Mouse (Mus musculus): ENCODE measurements around the gene Dusp3. TPM values are rescaled to one million over a fixed set of nuclear protein-coding genes. Genes with fewer than 3 reads are reported as not detected.

The Dusp3 gene
- total and polyA plus RNA-seq, 3 experiments = 18.4 to 35.5 (median 29.8) TPM

GRCm38 (mm10) chr11:102029966-102030365 lies 43.2 kb upstream of the Dusp3 start:
- Histone ChIP-seq H3K4me1 (ENCODE audit: control insufficient read depth in 1 of 2, insufficient read depth in 2 of 2, low read length in 2 of 2) (peaks cover 2 to 22% of the 10 kb centered on the region in 2 experiments; a peak in 3 of 4 replicates), H3K36me3 (ENCODE audit: control insufficient read depth in 1 of 2, insufficient read depth in 2 of 2, low read length in 2 of 2) (peaks cover 0 to 14% of the 10 kb centered on the region in 2 experiments; a peak in 2 of 4 replicates), H3K9ac (ENCODE audit: control insufficient read depth, low read depth, low read length, poor library complexity, severe bottlenecking) (no peak overlapping the region), H3K9me3 (replicated peaks; ENCODE audit: insufficient read depth, low read length) (no peaks in the 10 kb centered on the region), H3K27me3 (ENCODE audit: control insufficient read depth in 1 of 2, insufficient read depth in 2 of 2, low read length in 2 of 2) (0 out of 4 replicates have a peak, but pooled peaks cover 0 to under 1% of the 10 kb centered on the region in 2 experiments), H3K4me3 (ENCODE audit: control insufficient read depth in 1 of 2, insufficient read depth in 1 of 2, low read depth in 2 of 2, low read length in 2 of 2) (no peak overlapping the region), H3K79me2 (ENCODE audit: control insufficient read depth, insufficient read depth, low read length, poor library complexity) (no peaks in the 10 kb centered on the region), H3K27ac (ENCODE audit: control insufficient read depth, low read depth, low read length) (no peak overlapping the region)
- no peak for DNase-seq (ENCODE audit: low read depth, low spot score)
- TF ChIP-seq JUND (IDR thresholded peaks at IDR 0.05; ENCODE audit: low read depth, low read length) = no peak
- no peak for TF ChIP-seq MYB (IDR thresholded peaks at IDR 0.05; ENCODE audit: low read depth, low read length)
- TF ChIP-seq UBTF (IDR thresholded peaks at IDR 0.05; ENCODE audit: borderline replicate concordance, insufficient read depth, low read depth, low read length) = no peak
- TF ChIP-seq RAD21 (IDR thresholded peaks at IDR 0.05; ENCODE audit: low read depth, low read length) = no peak
- TF ChIP-seq GABPA (IDR thresholded peaks at IDR 0.05; ENCODE audit: low read depth, low read length) = no peak
- no peak for TF ChIP-seq CHD1 (IDR thresholded peaks at IDR 0.05; ENCODE audit: low read depth, low read length)
- TF ChIP-seq CHD2 (IDR thresholded peaks at IDR 0.05; ENCODE audit: low read length) = no peak
- TF ChIP-seq ELF1 (IDR thresholded peaks at IDR 0.05; ENCODE audit: low read depth, low read length) = no peak
- no peak for TF ChIP-seq CTCF (IDR thresholded peaks at IDR 0.05 in 2 of 3, conservative IDR thresholded peaks at IDR 0.05 in 1 of 3; ENCODE audit: control insufficient read depth in 1 of 3, insufficient read depth in 1 of 3, low read depth in 2 of 3, low read length in 3 of 3, poor library complexity in 1 of 3, severe bottlenecking in 1 of 3)
- no peak for TF ChIP-seq MEF2A (IDR thresholded peaks at IDR 0.05; ENCODE audit: extremely low read depth, insufficient replicate concordance, low read depth, low read length, poor library complexity, severe bottlenecking)
- TF ChIP-seq SIN3A (IDR thresholded peaks at IDR 0.05; ENCODE audit: low read length) = no peak
- TF ChIP-seq E2F4 (IDR thresholded peaks at IDR 0.05; ENCODE audit: borderline replicate concordance, low read depth, low read length) = no peak
- no peak for TF ChIP-seq NELFE (IDR thresholded peaks at IDR 0.05; ENCODE audit: low read depth, low read length)
- no peak for TF ChIP-seq GATA1 (IDR thresholded peaks at IDR 0.05; ENCODE audit: low read depth, low read length)
- no peak for TF ChIP-seq HCFC1 (IDR thresholded peaks at IDR 0.05; ENCODE audit: low read depth, low read length)
- no peak for TF ChIP-seq MYC (IDR thresholded peaks at IDR 0.05; ENCODE audit: low read depth, low read length)
- TF ChIP-seq MXI1 (IDR thresholded peaks at IDR 0.05; ENCODE audit: low read depth, low read length) = no peak
- no peak for TF ChIP-seq EP300 (IDR thresholded peaks at IDR 0.05; ENCODE audit: low read depth in 1 of 2, low read length in 2 of 2)
- TF ChIP-seq MAFK (IDR thresholded peaks at IDR 0.05; ENCODE audit: borderline replicate concordance, low read depth, low read length) = no peak
- no peak for TF ChIP-seq BHLHE40 (IDR thresholded peaks at IDR 0.05; ENCODE audit: borderline replicate concordance, low read depth, low read length)

- Histone ChIP-seq H3K9me3 (replicated peaks; ENCODE audit: insufficient read depth, low read length) (no peaks in the 10 kb centered on the region), H3K4me3 (ENCODE audit: control insufficient read depth in 1 of 2, insufficient read depth in 1 of 2, low read depth in 2 of 2, low read length in 2 of 2) (no peak overlapping the region), H3K4me1 (ENCODE audit: control insufficient read depth in 1 of 2, insufficient read depth in 2 of 2, low read length in 2 of 2) (peaks cover 2 to 22% of the 10 kb centered on the region in 2 experiments; a peak in 3 of 4 replicates), H3K27me3 (ENCODE audit: control insufficient read depth in 1 of 2, insufficient read depth in 2 of 2, low read length in 2 of 2) (no peaks in the 10 kb centered on the region), H3K27ac (ENCODE audit: control insufficient read depth, low read depth, low read length) (no peak overlapping the region), H3K36me3 (ENCODE audit: control insufficient read depth in 1 of 2, insufficient read depth in 2 of 2, low read length in 2 of 2) (peaks cover 0 to 14% of the 10 kb centered on the region in 2 experiments; a peak in 2 of 4 replicates), H3K9ac (ENCODE audit: control insufficient read depth, low read depth, low read length, poor library complexity, severe bottlenecking) (no peak overlapping the region), H3K79me2 (ENCODE audit: control insufficient read depth, insufficient read depth, low read length, poor library complexity) (no peaks in the 10 kb centered on the region)
- peak; percentile 73 for DNase-seq (ENCODE audit: low read depth, low spot score)
- TF ChIP-seq HCFC1 (IDR thresholded peaks at IDR 0.05; ENCODE audit: low read depth, low read length) (no peak), GATA1 (IDR thresholded peaks at IDR 0.05; ENCODE audit: low read depth, low read length) (peak; percentile 96), BHLHE40 (IDR thresholded peaks at IDR 0.05; ENCODE audit: borderline replicate concordance, low read depth, low read length) (peak; percentile 94), CHD1 (IDR thresholded peaks at IDR 0.05; ENCODE audit: low read depth, low read length) (no peak), NRF1 (IDR thresholded peaks at IDR 0.05; ENCODE audit: insufficient read depth, low read depth, low read length, poor library complexity, severe bottlenecking) (no peak), ZMIZ1 (IDR thresholded peaks at IDR 0.05; ENCODE audit: low read depth, low read length) (no peak), USF2 (IDR thresholded peaks at IDR 0.05; ENCODE audit: borderline replicate concordance in 1 of 2, insufficient read depth in 1 of 2, low read depth in 1 of 2, low read length in 2 of 2) (no peak), MYB (IDR thresholded peaks at IDR 0.05; ENCODE audit: low read depth, low read length) (no peak), ETS1 (IDR thresholded peaks at IDR 0.05; ENCODE audit: low read depth, low read length) (peak; percentile 69; the same call in 1 of the 2 replicates), E2F4 (IDR thresholded peaks at IDR 0.05; ENCODE audit: borderline replicate concordance, low read depth, low read length) (no peak), TCF12 (IDR thresholded peaks at IDR 0.05; ENCODE audit: low read depth, low read length) (peak; percentile 94), SIN3A (IDR thresholded peaks at IDR 0.05; ENCODE audit: low read length) (no peak), GABPA (IDR thresholded peaks at IDR 0.05; ENCODE audit: low read depth, low read length) (no peak), KAT2A (conservative IDR thresholded peaks at IDR 0.05; ENCODE audit: low read depth, low read length) (no peak), ELF1 (IDR thresholded peaks at IDR 0.05; ENCODE audit: low read depth, low read length) (no peak), CTCF (IDR thresholded peaks at IDR 0.05 in 2 of 3, conservative IDR thresholded peaks at IDR 0.05 in 1 of 3; ENCODE audit: control insufficient read depth in 1 of 3, insufficient read depth in 1 of 3, low read depth in 2 of 3, low read length in 3 of 3, poor library complexity in 1 of 3, severe bottlenecking in 1 of 3) (no peak), NELFE (IDR thresholded peaks at IDR 0.05; ENCODE audit: low read depth, low read length) (no peak), EP300 (IDR thresholded peaks at IDR 0.05; ENCODE audit: low read depth in 1 of 2, low read length in 2 of 2) (peak; percentile 87 to 89), RAD21 (IDR thresholded peaks at IDR 0.05; ENCODE audit: low read depth, low read length) (no peak), ZNF384 (IDR thresholded peaks at IDR 0.05; ENCODE audit: low read depth, low read length) (no peak), JUND (IDR thresholded peaks at IDR 0.05; ENCODE audit: low read depth, low read length) (no peak)
These were observed 42.5 kb upstream of the Dusp3 start for GRCm38 (mm10) chr11:102029304-102029703.

Measured in MEL (cell line).